Mouse (Mus musculus): ENCODE measurements around the gene Dcaf15. TPM values are rescaled to one million over a fixed set of nuclear protein-coding genes. Genes with fewer than 3 reads are reported as not detected.

Dcaf15 gene
- polyA plus RNA-seq, 1 experiment from 2014 or later, result 5.1 TPM

- no peaks in the 10 kb centered on the region for H3K27me3 ChIP-seq (replicated peaks; ENCODE audit: insufficient read depth, low read length)
- H3K4me3 ChIP-seq (ENCODE audit: low read depth, low read length), result no peak overlapping the region
- no peak for ATAC-seq
- 70% methylated on average over 2 of the region's 2 CpGs for WGBS
- TF ChIP-seq CTCF (IDR thresholded peaks at IDR 0.05) (no peak), EP300 (IDR thresholded peaks at IDR 0.05) (no peak)
- no peaks in the 10 kb centered on the region for H3K36me3 ChIP-seq (ENCODE audit: insufficient read depth, low read length)
- H3K27ac ChIP-seq (ENCODE audit: low read length), result no peak overlapping the region
- H3K9ac ChIP-seq (replicated peaks; ENCODE audit: low read depth), result no peak overlapping the region
- H3K4me2 ChIP-seq (replicated peaks; ENCODE audit: low read depth, low read length), result no peak overlapping the region
- no peaks in the 10 kb centered on the region for H3K9me3 ChIP-seq (ENCODE audit: low read length)
- DNase-seq (ENCODE audit: low spot score), result no peak
- peaks cover 25% of the 10 kb centered on the region; the same call in 1 of the 2 replicates for H3K4me1 ChIP-seq (ENCODE audit: insufficient read depth, low read depth, low read length)
Observed at GRCm38 (mm10) chr8:84070667-84071066, 33.9 kb downstream of the Dcaf15 start.

GRCm38 (mm10) chr8:84070241-84070640, 34.3 kb downstream of the Dcaf15 start:
- no peak overlapping the region for H3K27ac ChIP-seq (ENCODE audit: low read length)
- no peak overlapping the region for H3K4me3 ChIP-seq (ENCODE audit: low read depth, low read length)
- no peak overlapping the region for H3K4me2 ChIP-seq (replicated peaks; ENCODE audit: low read depth, low read length)
- no peaks in the 10 kb centered on the region for H3K27me3 ChIP-seq (replicated peaks; ENCODE audit: insufficient read depth, low read length)
- H3K4me1 ChIP-seq (ENCODE audit: insufficient read depth, low read depth, low read length), result peaks cover 25% of the 10 kb centered on the region; the same call in 1 of the 2 replicates
- TF ChIP-seq CTCF (IDR thresholded peaks at IDR 0.05), result no peak
- TF ChIP-seq EP300 (IDR thresholded peaks at IDR 0.05), result no peak
- no peak for ATAC-seq
- 77% methylated on average over 5 of the region's 5 CpGs for WGBS
- no peak overlapping the region for H3K9ac ChIP-seq (replicated peaks; ENCODE audit: low read depth)
- DNase-seq (ENCODE audit: low spot score), result no peak
- no peaks in the 10 kb centered on the region for H3K36me3 ChIP-seq (ENCODE audit: insufficient read depth, low read length)
- no peaks in the 10 kb centered on the region for H3K9me3 ChIP-seq (ENCODE audit: low read length)

- Histone ChIP-seq H3K4me3 (ENCODE audit: low read depth, low read length) (no peak overlapping the region), H3K27ac (ENCODE audit: low read length) (no peak overlapping the region), H3K36me3 (ENCODE audit: insufficient read depth, low read length) (no peaks in the 10 kb centered on the region), H3K4me1 (ENCODE audit: insufficient read depth, low read depth, low read length) (peaks cover 25% of the 10 kb centered on the region; the same call in 1 of the 2 replicates), H3K9me3 (ENCODE audit: low read length) (no peaks in the 10 kb centered on the region), H3K9ac (replicated peaks; ENCODE audit: low read depth) (no peak overlapping the region), H3K4me2 (replicated peaks; ENCODE audit: low read depth, low read length) (no peak overlapping the region), H3K27me3 (replicated peaks; ENCODE audit: insufficient read depth, low read length) (no peaks in the 10 kb centered on the region)
- TF ChIP-seq CTCF (IDR thresholded peaks at IDR 0.05) (no peak), EP300 (IDR thresholded peaks at IDR 0.05) (no peak)
- ATAC-seq (no peak), DNase-seq (ENCODE audit: low spot score) (peak; percentile 47)
- WGBS, result 46% methylated on average over 2 of the region's 2 CpGs
Observed at GRCm38 (mm10) chr8:84069750-84070149, 34.8 kb downstream of the Dcaf15 start.

GRCm38 (mm10) chr8:84069169-84069568, 35.4 kb downstream of the Dcaf15 start:
- WGBS, result 15% methylated on average over 1 of the region's 1 CpGs
- H3K27ac ChIP-seq (ENCODE audit: low read length), result peak overlapping the region; percentile 57; the same call in 1 of the 2 replicates
- H3K4me1 ChIP-seq (ENCODE audit: insufficient read depth, low read depth, low read length), result peaks cover 25% of the 10 kb centered on the region; the same call in 1 of the 2 replicates

GRCm38 (mm10) chr8:84068316-84069035, 36.1 kb downstream of the Dcaf15 start:
- peak overlapping the region; percentile 57 for H3K27ac ChIP-seq (ENCODE audit: low read length)
- DNase-seq (ENCODE audit: low spot score) (peak; percentile 73), ATAC-seq (no peak)
- TF ChIP-seq CTCF (IDR thresholded peaks at IDR 0.05) (no peak), EP300 (IDR thresholded peaks at IDR 0.05) (no peak)
- H3K4me3 ChIP-seq (ENCODE audit: low read depth, low read length), result no peak overlapping the region
- WGBS, result 24% methylated on average over 12 of the region's 12 CpGs
- no peaks in the 10 kb centered on the region for H3K27me3 ChIP-seq (replicated peaks; ENCODE audit: insufficient read depth, low read length)
- no peaks in the 10 kb centered on the region for H3K9me3 ChIP-seq (ENCODE audit: low read length)
- H3K36me3 ChIP-seq (ENCODE audit: insufficient read depth, low read length), result no peaks in the 10 kb centered on the region
- H3K4me1 ChIP-seq (ENCODE audit: insufficient read depth, low read depth, low read length), result peaks cover 25% of the 10 kb centered on the region; the same call in 1 of the 2 replicates
- no peak overlapping the region for H3K4me2 ChIP-seq (replicated peaks; ENCODE audit: low read depth, low read length)
- H3K9ac ChIP-seq (replicated peaks; ENCODE audit: low read depth), result 0 out of 2 replicates have a peak overlapping the region, but pooled peaks have one; percentile 8

More at GRCm38 (mm10) chr8:84069169-84069568, 35.4 kb downstream of the Dcaf15 start:
- DNase-seq (ENCODE audit: low spot score) (peak; percentile 19), ATAC-seq (no peak)
- no peaks in the 10 kb centered on the region for H3K9me3 ChIP-seq (ENCODE audit: low read length)
- H3K36me3 ChIP-seq (ENCODE audit: insufficient read depth, low read length), result no peaks in the 10 kb centered on the region
- TF ChIP-seq EP300 (IDR thresholded peaks at IDR 0.05) (no peak), CTCF (IDR thresholded peaks at IDR 0.05) (no peak)
- no peak overlapping the region for H3K4me3 ChIP-seq (ENCODE audit: low read depth, low read length)
- H3K27me3 ChIP-seq (replicated peaks; ENCODE audit: insufficient read depth, low read length), result no peaks in the 10 kb centered on the region
- H3K9ac ChIP-seq (replicated peaks; ENCODE audit: low read depth), result 0 out of 2 replicates have a peak overlapping the region, but pooled peaks have one; percentile 8
- no peak overlapping the region for H3K4me2 ChIP-seq (replicated peaks; ENCODE audit: low read depth, low read length)

GRCm38 (mm10) chr8:84067911-84068310, 36.7 kb downstream of the Dcaf15 start:
- H3K9me3 ChIP-seq (ENCODE audit: low read length), result no peaks in the 10 kb centered on the region
- H3K4me1 ChIP-seq (ENCODE audit: insufficient read depth, low read depth, low read length), result peaks cover 25% of the 10 kb centered on the region; the same call in 1 of the 2 replicates
- 67% methylated on average over 7 of the region's 7 CpGs for WGBS
- peak overlapping the region; percentile 83; the same call in 1 of the 2 replicates for H3K4me3 ChIP-seq (ENCODE audit: low read depth, low read length)
- peak overlapping the region; percentile 37 for H3K4me2 ChIP-seq (replicated peaks; ENCODE audit: low read depth, low read length)
- no peaks in the 10 kb centered on the region for H3K27me3 ChIP-seq (replicated peaks; ENCODE audit: insufficient read depth, low read length)
- ATAC-seq (no peak), DNase-seq (ENCODE audit: low spot score) (no peak)
- peak overlapping the region; percentile 43; the same call in 1 of the 2 replicates for H3K27ac ChIP-seq (ENCODE audit: low read length)
- no peak overlapping the region for H3K9ac ChIP-seq (replicated peaks; ENCODE audit: low read depth)
- H3K36me3 ChIP-seq (ENCODE audit: insufficient read depth, low read length), result no peaks in the 10 kb centered on the region
- TF ChIP-seq CTCF (IDR thresholded peaks at IDR 0.05) (no peak), EP300 (IDR thresholded peaks at IDR 0.05) (no peak)
